ENCODE assay signal across 25 mouse cellular contexts in the genomic region with DNA sequence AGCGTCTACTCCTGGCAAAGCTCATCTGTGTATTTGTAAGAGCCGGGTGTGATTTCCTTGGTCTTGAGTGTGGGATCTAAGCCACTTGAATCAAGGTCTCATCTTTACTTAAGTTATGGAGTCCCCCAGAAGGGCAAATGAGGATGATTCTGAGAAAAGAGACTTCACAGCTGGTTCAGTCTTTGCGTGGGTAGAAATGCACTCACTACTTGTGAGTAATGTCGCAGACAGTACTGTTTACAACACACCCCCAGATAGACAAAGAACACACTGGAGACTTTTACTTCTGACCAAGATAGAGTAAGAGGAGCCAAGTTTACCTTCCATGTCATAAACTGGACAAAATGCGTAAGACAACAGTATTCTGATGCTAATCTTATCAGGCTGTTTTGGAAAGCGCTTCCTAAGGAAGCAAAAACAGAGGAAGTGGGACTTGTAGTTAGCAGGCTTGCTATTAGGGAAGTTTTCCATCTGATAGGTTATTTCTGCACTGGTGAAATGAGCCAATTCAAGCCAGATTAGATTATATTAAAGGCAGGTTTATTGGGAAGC. TPM values are rescaled to one million over a fixed set of nuclear protein-coding genes. Genes with fewer than 3 reads are reported as not detected.
DNase-seq lines count a peak whose midpoint lies in the region; ATAC-seq and TF ChIP-seq lines count a peak whose summit lies in the region.
"Had no signal": no experiment of that assay in that cellular context is flagged by ENCODE, and none has a peak within 500 bp of the region (broad histone marks: within the 10 kb centered on the region; RNA-seq: fewer than 3 reads in every experiment).

No protein-coding gene starts in this region.

- no peak overlapping the region for H3K9ac ChIP-seq in MEL (ENCODE audit: control insufficient read depth, low read depth, low read length, poor library complexity, severe bottlenecking)
- H3K9ac ChIP-seq: embryonic facial prominence, embryonic 15.5 days; hindbrain, embryonic 15.5 days; limb, embryonic 13.5 days; liver, embryonic 15.5 days; midbrain, embryonic 12.5 days had no signal

- TF ChIP-seq EP300 in MEL (IDR thresholded peaks at IDR 0.05; ENCODE audit: low read depth in 1 of 2, low read length in 2 of 2) = peak in 1 of 2 experiments; percentile 57; a peak in 1 of 4 replicates

- peaks cover 12% of the 10 kb centered on the region for H3K4me1 ChIP-seq in heart, embryonic 10.5 days
- H3K4me1 ChIP-seq in lung, adult 2 months (ENCODE audit: control insufficient read depth, insufficient read depth, low read length) = peaks cover 18% of the 10 kb centered on the region
- peaks cover 5 to 28% of the 10 kb centered on the region in 2 experiments for H3K4me1 ChIP-seq in MEL (ENCODE audit: control insufficient read depth in 1 of 2, insufficient read depth in 2 of 2, low read length in 2 of 2)
- H3K4me1 ChIP-seq: embryonic facial prominence, embryonic 15.5 days; hindbrain, embryonic 15.5 days; midbrain, embryonic 12.5 days had no signal

- TF ChIP-seq CTCF in lung, adult 2 months (IDR thresholded peaks at IDR 0.05; ENCODE audit: insufficient read depth, low read length) = no peak
- TF ChIP-seq CTCF in MEL (IDR thresholded peaks at IDR 0.05 in 2 of 3, conservative IDR thresholded peaks at IDR 0.05 in 1 of 3; ENCODE audit: control insufficient read depth in 1 of 3, insufficient read depth in 1 of 3, low read depth in 2 of 3, low read length in 3 of 3, poor library complexity in 1 of 3, severe bottlenecking in 1 of 3) = no peak

- peaks cover 4% of the 10 kb centered on the region; the same call in 1 of the 2 replicates for H3K27me3 ChIP-seq in heart, embryonic 10.5 days (ENCODE audit: insufficient read depth, poor library complexity, severe bottlenecking)
- no peaks in the 10 kb centered on the region; a peak in 1 of 4 replicates for H3K27me3 ChIP-seq in MEL (ENCODE audit: control insufficient read depth in 1 of 2, insufficient read depth in 2 of 2, low read length in 2 of 2)
- H3K27me3 ChIP-seq: embryonic facial prominence, embryonic 15.5 days; hindbrain, embryonic 15.5 days; limb, embryonic 13.5 days; midbrain, embryonic 12.5 days had no signal

- no peak for TF ChIP-seq POLR2A in lung, adult 2 months (IDR thresholded peaks at IDR 0.05; ENCODE audit: borderline replicate concordance, extremely low read depth, low read depth, low read length)
- TF ChIP-seq POLR2A in MEL (IDR thresholded peaks at IDR 0.05; ENCODE audit: control insufficient read depth in 1 of 2, insufficient read depth in 1 of 2, low read depth in 1 of 2, low read length in 2 of 2, poor library complexity in 1 of 2) = no peak

- TF ChIP-seq RAD21 in MEL (IDR thresholded peaks at IDR 0.05; ENCODE audit: low read depth, low read length) = no peak

- H3K79me2 ChIP-seq in MEL (ENCODE audit: control insufficient read depth, insufficient read depth, low read length, poor library complexity) = no peaks in the 10 kb centered on the region

- no peak overlapping the region for H3K4me3 ChIP-seq in heart, embryonic 10.5 days
- no peak overlapping the region for H3K4me3 ChIP-seq in lung, adult 2 months (replicated peaks; ENCODE audit: extremely low read depth, low read depth, low read length)
- no peak overlapping the region for H3K4me3 ChIP-seq in MEL (ENCODE audit: control insufficient read depth in 1 of 2, insufficient read depth in 1 of 2, low read depth in 2 of 2, low read length in 2 of 2)
- H3K4me3 ChIP-seq: embryonic facial prominence, embryonic 15.5 days; hindbrain, embryonic 15.5 days; limb, embryonic 13.5 days; liver, embryonic 15.5 days; midbrain, embryonic 12.5 days had no signal

- WGBS in heart, embryonic 10.5 days = 78% methylated on average over 6 of the region's 6 CpGs
- 41% methylated on average over 6 of the region's 6 CpGs for WGBS in lung, adult 2 months

- H3K36me3 ChIP-seq in heart, embryonic 10.5 days = no peaks in the 10 kb centered on the region
- peaks cover 0 to 2% of the 10 kb centered on the region in 2 experiments; a peak in 2 of 4 replicates for H3K36me3 ChIP-seq in MEL (ENCODE audit: control insufficient read depth in 1 of 2, insufficient read depth in 2 of 2, low read length in 2 of 2)
- H3K36me3 ChIP-seq: embryonic facial prominence, embryonic 15.5 days; hindbrain, embryonic 15.5 days; limb, embryonic 13.5 days; liver, embryonic 15.5 days; midbrain, embryonic 12.5 days had no signal

- H3K9me3 ChIP-seq in heart, embryonic 10.5 days = no peaks in the 10 kb centered on the region
- H3K9me3 ChIP-seq in MEL (replicated peaks; ENCODE audit: insufficient read depth, low read length) = no peaks in the 10 kb centered on the region
- H3K9me3 ChIP-seq: embryonic facial prominence, embryonic 15.5 days; hindbrain, embryonic 15.5 days; limb, embryonic 13.5 days; liver, embryonic 15.5 days; midbrain, embryonic 12.5 days had no signal

- DNase-seq in heart, adult 11 months = peak; percentile 88
- DNase-seq in heart, embryonic 10.5 days (ENCODE audit: low spot score) = no peak
- DNase-seq in lung, postnatal 25 days (ENCODE audit: low spot score) = peak; percentile 69
- no peak for DNase-seq in lung, adult 2 months
- DNase-seq in MEL (ENCODE audit: low read depth, low spot score) = no peak
- DNase-seq in cerebellum, adult 11-12 months = no peak
- DNase-seq: adrenal gland, postnatal 36 days; cerebellum, adult 2 months; cerebellum, postnatal 36 days; gastrocnemius, postnatal 14 days; kidney, adult 2 months; layer of hippocampus, adult 9-11 months had no signal

- H3K27ac ChIP-seq in heart, embryonic 10.5 days = no peak overlapping the region
- no peak overlapping the region for H3K27ac ChIP-seq in MEL (ENCODE audit: control insufficient read depth, low read depth, low read length)
- H3K27ac ChIP-seq: embryonic facial prominence, embryonic 15.5 days; hindbrain, embryonic 15.5 days; kidney, postnatal 0 days; limb, embryonic 13.5 days; liver, embryonic 15.5 days; midbrain, embryonic 12.5 days had no signal

- ATAC-seq in granulocyte monocyte progenitor cell, adult 5-6 weeks (replicated peaks; ENCODE audit: poor library complexity, severe bottlenecking) = peak; percentile 21; the same call in 1 of the 2 replicates
- ATAC-seq: CD4-positive, CD25-positive, alpha-beta regulatory T cell, adult 4 months; forebrain, embryonic 14.5 days had no signal

TF ChIP-seq in MEL, 35 proteins besides CTCF, POLR2A, EP300 and RAD21:
- TF ChIP-seq SMC3 (IDR thresholded peaks at IDR 0.05; ENCODE audit: low read depth, low read length) (no peak), GATA1 (IDR thresholded peaks at IDR 0.05; ENCODE audit: low read depth, low read length) (peak; percentile 46)

RNA-seq across cellular contexts. Expression of a gene that starts 6.6 kb away (rescaled TPM):
- polyA plus RNA-seq in heart, embryonic 10.5 days (2016; fragmentation: Nextera tagmentation; extraction: Ambion mirVana) = 0.70 and 0.73 TPM in 2 replicates
- 1.3 and 2.2 TPM in 2 replicates for polyA plus RNA-seq in lung, adult 2 months (2012; rRNA removed)
- 0.27 and 0.39 TPM in 2 replicates for total RNA-seq in MEL (2012; rRNA removed)
- under 1 TPM in 1 of 2 experiments, not detected in 1; 0.36 TPM for polyA plus RNA-seq in MEL (2012; ENCODE audit: insufficient read depth in 1 of 2, insufficient read length in 2 of 2, low read depth in 1 of 2, low replicate concordance in 2 of 2, missing spikeins in 1 of 2)
- 0.28 TPM in 1 of 2 replicates, not detected in the other for total RNA-seq in granulocyte monocyte progenitor cell, adult 5-6 weeks (2014; fragmentation: Nextera tagmentation)
- not detected in 2 replicates for total RNA-seq in granulocyte monocyte progenitor cell, adult 5-6 weeks (2017)
- total RNA-seq: gastrocnemius, postnatal 14 days; hematopoietic stem cell, adult 5-6 weeks; left cerebral cortex, adult 18-20 months had no signal
- polyA plus RNA-seq: CD4-positive, CD25-positive, alpha-beta regulatory T cell, adult 4 months; forebrain, embryonic 14.5 days; hindbrain, embryonic 15.5 days; limb, embryonic 13.5 days; midbrain, embryonic 12.5 days; neural tube, embryonic 11.5 days had no signal

RNA-seq across cellular contexts. Expression of a gene that starts 6.7 kb away (rescaled TPM):
- not detected in 2 replicates for polyA plus RNA-seq in heart, embryonic 10.5 days (2016; fragmentation: Nextera tagmentation; extraction: Ambion mirVana)
- 0.84 and 1.2 TPM in 2 replicates for polyA plus RNA-seq in lung, adult 2 months (2012; rRNA removed)
- 0.36 and 0.42 TPM in 2 replicates for total RNA-seq in MEL (2012; rRNA removed)
- polyA plus RNA-seq in MEL (2012; ENCODE audit: insufficient read depth in 1 of 2, insufficient read length in 2 of 2, low read depth in 1 of 2, low replicate concordance in 2 of 2, missing spikeins in 1 of 2) = under 1 TPM in 1 of 2 experiments, not detected in 1; 0.65 TPM
- 1.4 and 1.5 TPM in 2 replicates for total RNA-seq in granulocyte monocyte progenitor cell, adult 5-6 weeks (2014; fragmentation: Nextera tagmentation)
- 0.26 and 1.9 TPM in 2 replicates for total RNA-seq in granulocyte monocyte progenitor cell, adult 5-6 weeks (2017)
- total RNA-seq: gastrocnemius, postnatal 14 days; hematopoietic stem cell, adult 5-6 weeks had no signal
- polyA plus RNA-seq: CD4-positive, CD25-positive, alpha-beta regulatory T cell, adult 4 months; intestine, embryonic 14.5 days; midbrain, embryonic 12.5 days had no signal

RNA-seq across cellular contexts. Expression of a gene that starts 55.1 kb away (rescaled TPM):
- 2.0 and 3.4 TPM in 2 replicates for polyA plus RNA-seq in heart, embryonic 10.5 days (2016; fragmentation: Nextera tagmentation; extraction: Ambion mirVana)
- 2.3 and 3.7 TPM in 2 replicates for polyA plus RNA-seq in lung, adult 2 months (2012; rRNA removed)
- 2.8 and 5.9 TPM in 2 replicates for total RNA-seq in MEL (2012; rRNA removed)
- polyA plus RNA-seq in MEL (2012; ENCODE audit: insufficient read depth in 1 of 2, insufficient read length in 2 of 2, low read depth in 1 of 2, low replicate concordance in 2 of 2, missing spikeins in 1 of 2) = 1 to 10 TPM in 1 of 2 experiments, not detected in 1; 9.4 TPM
- 29.2 and 45.0 TPM in 2 replicates for total RNA-seq in granulocyte monocyte progenitor cell, adult 5-6 weeks (2014; fragmentation: Nextera tagmentation)
- total RNA-seq in granulocyte monocyte progenitor cell, adult 5-6 weeks (2017) = 22.2 and 22.4 TPM in 2 replicates

Comparison
In these comparisons a context has a peak if more than half of its experiments do, and no peak if none do; other contexts are left out.
1. DNase-seq: peak in heart, adult 11 months (single experiment) and lung, postnatal 25 days (single experiment); none in heart, embryonic 10.5 days (single experiment), lung, adult 2 months (single experiment), MEL (single experiment) and cerebellum, adult 11-12 months (single experiment).